Mouse (Mus musculus) v-Abl transformed pro-B cells (cell line): ENCODE measurements around the gene Slit1.

Experiments
- in situ Hi-C, 2 experiments: fragments of 400-800 bp; cut with MboI; formaldehyde crosslinking; loops; one replicate each; pipeline ENCODE4 v1.15.1; 2025; ENCODE audit not compliant: unreplicated experiment in 2 of 2

Gene Slit1

GRCm38 (mm10) chr19:41743396-41743795 lies at the start of gene Slit1:
Slit1 (minus strand) TSS chr19:41743665.
- in situ Hi-C loops, result no loop called here

GRCm38 (mm10) chr19:41792934-41793486 lies 49.5 kb upstream of the Slit1 start:
- in situ Hi-C loops, result loop anchor here in 1 of 2 experiments (5.0 kb wide), 1 partner anchor 711 kb away; no protein-coding TSS in a partner anchor

GRCm38 (mm10) chr19:41791384-41791783 lies 47.9 kb upstream of the Slit1 start:
- in situ Hi-C loops, result loop anchor here in 1 of 2 experiments (5.0 kb wide), 1 partner anchor 709 kb away; no protein-coding TSS in a partner anchor

GRCm38 (mm10) chr19:41789110-41789961 lies 45.9 kb upstream of the Slit1 start:
- in situ Hi-C loops, result no loop called here

GRCm38 (mm10) chr19:41786896-41787295 lies 43.4 kb upstream of the Slit1 start:
- in situ Hi-C loops, result no loop called here

- in situ Hi-C loops, result no loop called here
Observed at GRCm38 (mm10) chr19:41777514-41777913, 34.0 kb upstream of the Slit1 start.

GRCm38 (mm10) chr19:41768711-41769110 lies 25.2 kb upstream of the Slit1 start:
- in situ Hi-C loops, result loop anchor here (5.0 to 10.0 kb wide), 4 partner anchors 111 to 454 kb away; no protein-coding TSS in a partner anchor

GRCm38 (mm10) chr19:41766628-41767027 lies 23.2 kb upstream of the Slit1 start:
- in situ Hi-C loops, result loop anchor here (5.0 to 10.0 kb wide), 4 partner anchors 109 to 452 kb away; no protein-coding TSS in a partner anchor

- in situ Hi-C loops, result loop anchor here (10.0 kb wide), 3 partner anchors 139 to 449 kb away; no protein-coding TSS in a partner anchor
Observed at GRCm38 (mm10) chr19:41763870-41764660, 20.6 kb upstream of the Slit1 start.

GRCm38 (mm10) chr19:41761529-41761928 lies 18.1 kb upstream of the Slit1 start:
- in situ Hi-C loops, result loop anchor here (10.0 kb wide), 3 partner anchors 137 to 447 kb away; no protein-coding TSS in a partner anchor

GRCm38 (mm10) chr19:41759765-41760164 lies 16.3 kb upstream of the Slit1 start:
- in situ Hi-C loops, result loop anchor here (5.0 to 10.0 kb wide), 4 partner anchors 102 to 445 kb away; no protein-coding TSS in a partner anchor

GRCm38 (mm10) chr19:41759270-41759669 lies 15.8 kb upstream of the Slit1 start:
- in situ Hi-C loops, result loop anchor here in 1 of 2 experiments (5.0 kb wide), 1 partner anchor 102 kb away; no protein-coding TSS in a partner anchor

- in situ Hi-C loops, result loop anchor here in 1 of 2 experiments (5.0 kb wide), 1 partner anchor 97 kb away; no protein-coding TSS in a partner anchor
Observed at GRCm38 (mm10) chr19:41754760-41755159, 11.3 kb upstream of the Slit1 start.

- in situ Hi-C loops, result no loop called here
Observed at GRCm38 (mm10) chr19:41751906-41752305, 8.4 kb upstream of the Slit1 start.

- in situ Hi-C loops, result no loop called here
Observed at GRCm38 (mm10) chr19:41747436-41747835, 4.0 kb upstream of the Slit1 start.

- in situ Hi-C loops, result no loop called here
Observed at GRCm38 (mm10) chr19:41745941-41746557, 2.6 kb upstream of the Slit1 start.

GRCm38 (mm10) chr19:41738896-41739295 lies 4.6 kb downstream of the Slit1 start:
- in situ Hi-C loops, result no loop called here

- in situ Hi-C loops, result no loop called here
Observed at GRCm38 (mm10) chr19:41738429-41738805, 5.0 kb downstream of the Slit1 start.

GRCm38 (mm10) chr19:41737657-41738428 lies 5.6 kb downstream of the Slit1 start:
- in situ Hi-C loops, result no loop called here
